Mouse (Mus musculus): ENCODE data around the gene Tcp10c. TPM values are rescaled to one million over a fixed set of nuclear protein-coding genes. Genes with fewer than 3 reads are reported as not detected.
"Not testable (repeated sequence)": the region's sequence is repeated elsewhere in the genome, so short reads cannot be mapped to it uniquely, and the experiment has no call there.

The Tcp10c gene
- polyA plus RNA-seq, 1 experiment from 2014 or later, result not detected

- not testable (repeated sequence) for ATAC-seq (replicated peaks; ENCODE audit: insufficient number of reproducible peaks, low FRiP score, low TSS enrichment, low read depth); H3K27me3 ChIP-seq (ENCODE audit: control insufficient read depth, insufficient read depth, low read length); H3K4me1 ChIP-seq (ENCODE audit: control insufficient read depth, insufficient read depth, low read length); H3K36me3 ChIP-seq (replicated peaks; ENCODE audit: control insufficient read depth, insufficient read depth, low read depth, low read length); H3K9me3 ChIP-seq (replicated peaks; ENCODE audit: control insufficient read depth, low read length); H3K4me3 ChIP-seq (ENCODE audit: low read depth, low read length); H3K4me2 ChIP-seq (ENCODE audit: low read depth, low read length); DNase-seq (ENCODE audit: low spot score); H3K9ac ChIP-seq (replicated peaks; ENCODE audit: low read length); H3K27ac ChIP-seq (replicated peaks; ENCODE audit: low read depth, low read length)
- 87% methylated on average over 9 of the region's 9 CpGs for WGBS
Observed at GRCm38 (mm10) chr17:13364196-13364595, 9.8 kb downstream of the Tcp10c start.

GRCm38 (mm10) chr17:13367181-13367580, 12.8 kb downstream of the Tcp10c start:
- H3K4me2 ChIP-seq (ENCODE audit: low read depth, low read length); H3K27me3 ChIP-seq (ENCODE audit: control insufficient read depth, insufficient read depth, low read length); H3K36me3 ChIP-seq (replicated peaks; ENCODE audit: control insufficient read depth, insufficient read depth, low read depth, low read length); ATAC-seq (replicated peaks; ENCODE audit: insufficient number of reproducible peaks, low FRiP score, low TSS enrichment, low read depth); H3K27ac ChIP-seq (replicated peaks; ENCODE audit: low read depth, low read length); H3K4me1 ChIP-seq (ENCODE audit: control insufficient read depth, insufficient read depth, low read length); H3K9me3 ChIP-seq (replicated peaks; ENCODE audit: control insufficient read depth, low read length); H3K9ac ChIP-seq (replicated peaks; ENCODE audit: low read length); DNase-seq (ENCODE audit: low spot score); H3K4me3 ChIP-seq (ENCODE audit: low read depth, low read length): not testable (repeated sequence)
- 92% methylated on average over 9 of the region's 9 CpGs for WGBS

GRCm38 (mm10) chr17:13368658-13369057, 14.3 kb downstream of the Tcp10c start:
- H3K36me3 ChIP-seq (replicated peaks; ENCODE audit: control insufficient read depth, insufficient read depth, low read depth, low read length); H3K4me1 ChIP-seq (ENCODE audit: control insufficient read depth, insufficient read depth, low read length); H3K4me3 ChIP-seq (ENCODE audit: low read depth, low read length); DNase-seq (ENCODE audit: low spot score); H3K9ac ChIP-seq (replicated peaks; ENCODE audit: low read length); H3K9me3 ChIP-seq (replicated peaks; ENCODE audit: control insufficient read depth, low read length); H3K4me2 ChIP-seq (ENCODE audit: low read depth, low read length); H3K27ac ChIP-seq (replicated peaks; ENCODE audit: low read depth, low read length); H3K27me3 ChIP-seq (ENCODE audit: control insufficient read depth, insufficient read depth, low read length): not testable (repeated sequence)
- 0 out of 2 replicates have a peak, but pooled peaks have one; percentile 36 for ATAC-seq (replicated peaks; ENCODE audit: insufficient number of reproducible peaks, low FRiP score, low TSS enrichment, low read depth)
- WGBS, result 87% methylated on average over 7 of the region's 7 CpGs

- H3K9me3 ChIP-seq (replicated peaks; ENCODE audit: control insufficient read depth, low read length); ATAC-seq (replicated peaks; ENCODE audit: insufficient number of reproducible peaks, low FRiP score, low TSS enrichment, low read depth); DNase-seq (ENCODE audit: low spot score); H3K27ac ChIP-seq (replicated peaks; ENCODE audit: low read depth, low read length); H3K27me3 ChIP-seq (ENCODE audit: control insufficient read depth, insufficient read depth, low read length); H3K9ac ChIP-seq (replicated peaks; ENCODE audit: low read length); H3K4me3 ChIP-seq (ENCODE audit: low read depth, low read length); H3K36me3 ChIP-seq (replicated peaks; ENCODE audit: control insufficient read depth, insufficient read depth, low read depth, low read length); H3K4me2 ChIP-seq (ENCODE audit: low read depth, low read length); H3K4me1 ChIP-seq (ENCODE audit: control insufficient read depth, insufficient read depth, low read length): not testable (repeated sequence)
- WGBS, result 59% methylated on average over 3 of the region's 6 CpGs
Observed at GRCm38 (mm10) chr17:13370746-13371145, 16.4 kb downstream of the Tcp10c start.

- H3K4me2 ChIP-seq (ENCODE audit: low read depth, low read length); H3K9ac ChIP-seq (replicated peaks; ENCODE audit: low read length); DNase-seq (ENCODE audit: low spot score); H3K4me1 ChIP-seq (ENCODE audit: control insufficient read depth, insufficient read depth, low read length); H3K9me3 ChIP-seq (replicated peaks; ENCODE audit: control insufficient read depth, low read length); H3K4me3 ChIP-seq (ENCODE audit: low read depth, low read length); H3K27ac ChIP-seq (replicated peaks; ENCODE audit: low read depth, low read length); ATAC-seq (replicated peaks; ENCODE audit: insufficient number of reproducible peaks, low FRiP score, low TSS enrichment, low read depth); H3K27me3 ChIP-seq (ENCODE audit: control insufficient read depth, insufficient read depth, low read length); H3K36me3 ChIP-seq (replicated peaks; ENCODE audit: control insufficient read depth, insufficient read depth, low read depth, low read length): not testable (repeated sequence)
- WGBS, result 81% methylated on average over 3 of the region's 3 CpGs
Observed at GRCm38 (mm10) chr17:13378341-13378740, 24.0 kb downstream of the Tcp10c start.

GRCm38 (mm10) chr17:13379951-13380615, 25.7 kb downstream of the Tcp10c start:
- not testable (repeated sequence) for ATAC-seq (replicated peaks; ENCODE audit: insufficient number of reproducible peaks, low FRiP score, low TSS enrichment, low read depth); H3K27ac ChIP-seq (replicated peaks; ENCODE audit: low read depth, low read length); DNase-seq (ENCODE audit: low spot score)

GRCm38 (mm10) chr17:13381286-13381685, 26.9 kb downstream of the Tcp10c start:
- ATAC-seq (replicated peaks; ENCODE audit: insufficient number of reproducible peaks, low FRiP score, low TSS enrichment, low read depth); H3K27me3 ChIP-seq (ENCODE audit: control insufficient read depth, insufficient read depth, low read length): not testable (repeated sequence)
- WGBS, result 92% methylated on average over 2 of the region's 2 CpGs

More at GRCm38 (mm10) chr17:13379951-13380615, 25.7 kb downstream of the Tcp10c start:
- H3K4me1 ChIP-seq (ENCODE audit: control insufficient read depth, insufficient read depth, low read length); H3K9ac ChIP-seq (replicated peaks; ENCODE audit: low read length); H3K9me3 ChIP-seq (replicated peaks; ENCODE audit: control insufficient read depth, low read length); H3K4me2 ChIP-seq (ENCODE audit: low read depth, low read length); H3K4me3 ChIP-seq (ENCODE audit: low read depth, low read length); H3K36me3 ChIP-seq (replicated peaks; ENCODE audit: control insufficient read depth, insufficient read depth, low read depth, low read length); H3K27me3 ChIP-seq (ENCODE audit: control insufficient read depth, insufficient read depth, low read length): not testable (repeated sequence)
- WGBS, result 75% methylated on average over 4 of the region's 7 CpGs

GRCm38 (mm10) chr17:13391020-13391419, 36.6 kb downstream of the Tcp10c start:
- H3K4me1 ChIP-seq (ENCODE audit: control insufficient read depth, insufficient read depth, low read length); H3K27me3 ChIP-seq (ENCODE audit: control insufficient read depth, insufficient read depth, low read length); H3K36me3 ChIP-seq (replicated peaks; ENCODE audit: control insufficient read depth, insufficient read depth, low read depth, low read length); H3K9ac ChIP-seq (replicated peaks; ENCODE audit: low read length); H3K9me3 ChIP-seq (replicated peaks; ENCODE audit: control insufficient read depth, low read length); ATAC-seq (replicated peaks; ENCODE audit: insufficient number of reproducible peaks, low FRiP score, low TSS enrichment, low read depth); H3K27ac ChIP-seq (replicated peaks; ENCODE audit: low read depth, low read length); H3K4me3 ChIP-seq (ENCODE audit: low read depth, low read length); DNase-seq (ENCODE audit: low spot score); H3K4me2 ChIP-seq (ENCODE audit: low read depth, low read length): not testable (repeated sequence)
- WGBS, result no CpG with 5 or more reads among the region's 4 CpGs

More at GRCm38 (mm10) chr17:13381286-13381685, 26.9 kb downstream of the Tcp10c start:
- H3K9ac ChIP-seq (replicated peaks; ENCODE audit: low read length); H3K9me3 ChIP-seq (replicated peaks; ENCODE audit: control insufficient read depth, low read length); H3K4me3 ChIP-seq (ENCODE audit: low read depth, low read length); H3K36me3 ChIP-seq (replicated peaks; ENCODE audit: control insufficient read depth, insufficient read depth, low read depth, low read length); DNase-seq (ENCODE audit: low spot score); H3K27ac ChIP-seq (replicated peaks; ENCODE audit: low read depth, low read length); H3K4me1 ChIP-seq (ENCODE audit: control insufficient read depth, insufficient read depth, low read length); H3K4me2 ChIP-seq (ENCODE audit: low read depth, low read length): not testable (repeated sequence)

Measured in embryonic facial prominence, embryonic 11.5 days (tissue).